Mouse (Mus musculus): ENCODE measurements around the gene Wdr43. TPM values are rescaled to one million over a fixed set of nuclear protein-coding genes. Genes with fewer than 3 reads are reported as not detected.
"Not testable (repeated sequence)": the region's sequence is repeated elsewhere in the genome, so short reads cannot be mapped to it uniquely, and the experiment has no call there.

The Wdr43 gene
- polyA plus RNA-seq, 1 experiment from 2014 or later = 54.6 TPM

DNA sequence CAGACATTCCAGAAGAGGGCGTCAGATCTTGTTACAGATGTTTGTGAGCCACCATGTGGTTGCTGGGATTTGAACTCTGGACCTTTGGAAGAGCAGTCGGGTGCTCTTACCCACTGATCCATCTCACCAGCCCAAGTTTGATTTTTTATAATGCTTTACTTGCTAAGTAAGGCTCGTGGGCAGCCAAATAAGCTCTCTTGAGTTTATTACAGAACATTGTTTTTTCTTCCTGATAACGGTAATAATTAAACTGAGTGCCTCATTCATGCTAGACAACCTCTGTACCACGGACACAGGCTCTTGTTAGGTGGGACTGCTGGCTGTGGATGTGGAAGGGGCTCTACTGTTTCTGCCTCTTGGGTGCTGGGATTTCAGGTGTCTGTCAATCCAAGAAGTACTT, 23.4 kb downstream of the Wdr43 start:
- H3K27ac ChIP-seq; H3K27me3 ChIP-seq; H3K4me1 ChIP-seq; ATAC-seq; H3K4me2 ChIP-seq; H3K9ac ChIP-seq; H3K9me3 ChIP-seq (replicated peaks); H3K4me3 ChIP-seq: not testable (repeated sequence)
- peaks cover 89% of the 10 kb centered on the region for H3K36me3 ChIP-seq (ENCODE audit: poor library complexity, severe bottlenecking)
- WGBS = 83% methylated on average over 5 of the region's 5 CpGs

DNA sequence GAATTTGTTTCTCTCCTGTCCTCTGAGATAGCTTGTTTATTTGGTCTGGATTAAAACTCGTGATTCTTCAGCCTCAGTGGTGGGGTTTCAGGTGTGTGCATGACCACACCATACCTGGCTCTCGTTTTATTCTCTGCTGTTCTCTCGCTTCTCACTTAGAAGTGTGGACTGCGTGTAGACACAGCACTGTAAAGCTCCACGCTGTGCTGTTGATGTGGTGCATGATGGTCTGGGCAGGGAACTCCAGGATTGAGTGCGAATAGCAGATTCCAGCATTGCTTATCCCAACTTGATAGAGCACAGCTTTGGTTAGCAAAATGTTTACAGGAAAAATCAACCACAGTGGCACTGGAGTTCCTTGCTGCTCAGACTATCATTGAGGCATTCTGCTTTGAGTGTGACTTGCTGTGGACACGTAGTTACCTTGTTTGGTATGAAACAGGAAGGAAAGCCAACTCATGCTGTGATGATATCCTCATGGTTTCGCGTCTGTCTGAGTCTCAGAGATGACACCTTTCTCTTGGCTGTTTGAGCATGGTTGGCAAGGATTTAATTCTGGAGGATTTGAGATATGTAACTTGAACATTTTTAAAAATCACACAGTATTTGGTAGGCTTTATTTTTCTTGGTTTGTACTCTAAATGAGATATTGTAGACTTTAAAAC, 24.9 kb downstream of the Wdr43 start:
- H3K4me3 ChIP-seq = no peak overlapping the region
- no peaks in the 10 kb centered on the region for H3K9me3 ChIP-seq (replicated peaks)
- H3K4me2 ChIP-seq = no peak overlapping the region
- H3K4me1 ChIP-seq = no peaks in the 10 kb centered on the region
- no peak overlapping the region for H3K9ac ChIP-seq
- H3K27me3 ChIP-seq = no peaks in the 10 kb centered on the region
- ATAC-seq = no peak
- 90% methylated on average over 9 of the region's 9 CpGs for WGBS
- H3K36me3 ChIP-seq (ENCODE audit: poor library complexity, severe bottlenecking) = peaks cover 87% of the 10 kb centered on the region
- H3K27ac ChIP-seq = no peak overlapping the region

DNA sequence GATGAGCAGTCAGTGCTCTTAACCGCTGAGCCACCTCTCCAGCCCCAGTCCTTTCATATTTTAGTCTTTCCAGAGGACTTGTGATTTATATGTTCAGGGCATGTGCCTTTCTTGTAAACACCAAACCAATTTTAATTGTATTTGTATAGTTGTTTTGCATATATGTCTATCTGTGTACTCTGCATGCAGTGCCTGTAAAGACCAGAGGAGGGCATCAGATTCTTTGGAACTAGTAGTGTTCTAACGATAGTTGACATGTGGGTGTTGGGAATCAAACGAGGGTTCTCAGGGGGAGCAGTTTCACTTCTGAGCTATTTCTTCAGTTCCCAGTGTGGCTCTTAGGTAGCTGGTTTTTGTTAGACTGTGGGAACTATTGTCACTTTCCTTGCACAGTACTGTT, 26.5 kb downstream of the Wdr43 start:
- Histone ChIP-seq H3K9me3 (replicated peaks) (no peaks in the 10 kb centered on the region), H3K36me3 (ENCODE audit: poor library complexity, severe bottlenecking) (peaks cover 83% of the 10 kb centered on the region), H3K9ac (no peak overlapping the region), H3K27me3 (no peaks in the 10 kb centered on the region), H3K4me2 (no peak overlapping the region), H3K27ac (no peak overlapping the region), H3K4me1 (no peaks in the 10 kb centered on the region), H3K4me3 (no peak overlapping the region)
- ATAC-seq = no peak
- WGBS = 95% methylated on average over 3 of the region's 3 CpGs

DNA sequence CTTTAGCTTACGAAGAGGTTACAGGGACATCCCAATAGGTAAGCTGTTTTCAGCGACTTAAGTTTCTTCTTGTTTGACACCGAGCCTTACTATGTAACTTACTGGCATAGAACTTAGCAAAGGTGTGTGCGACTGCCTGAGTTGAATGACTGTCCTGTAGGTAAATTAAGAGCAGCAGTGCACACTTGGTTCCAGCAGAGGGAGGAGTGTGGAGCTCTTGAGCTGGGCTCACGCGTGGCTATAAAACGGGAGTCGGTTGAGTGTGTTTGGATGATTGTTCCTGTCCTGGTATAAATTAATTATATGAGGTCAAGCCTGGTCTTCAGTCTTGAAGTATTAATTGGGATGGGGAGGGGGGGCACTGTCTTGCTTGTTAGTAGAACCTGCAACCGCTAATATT, 34.3 kb downstream of the Wdr43 start:
- 94% methylated on average over 9 of the region's 9 CpGs for WGBS
- ATAC-seq = no peak
- H3K9me3 ChIP-seq (replicated peaks) = no peaks in the 10 kb centered on the region
- peaks cover 71% of the 10 kb centered on the region for H3K36me3 ChIP-seq (ENCODE audit: poor library complexity, severe bottlenecking)
- no peak overlapping the region for H3K9ac ChIP-seq
- H3K4me2 ChIP-seq = no peak overlapping the region
- no peak overlapping the region for H3K4me3 ChIP-seq
- H3K4me1 ChIP-seq = no peaks in the 10 kb centered on the region
- H3K27me3 ChIP-seq = no peaks in the 10 kb centered on the region
- H3K27ac ChIP-seq = no peak overlapping the region

DNA sequence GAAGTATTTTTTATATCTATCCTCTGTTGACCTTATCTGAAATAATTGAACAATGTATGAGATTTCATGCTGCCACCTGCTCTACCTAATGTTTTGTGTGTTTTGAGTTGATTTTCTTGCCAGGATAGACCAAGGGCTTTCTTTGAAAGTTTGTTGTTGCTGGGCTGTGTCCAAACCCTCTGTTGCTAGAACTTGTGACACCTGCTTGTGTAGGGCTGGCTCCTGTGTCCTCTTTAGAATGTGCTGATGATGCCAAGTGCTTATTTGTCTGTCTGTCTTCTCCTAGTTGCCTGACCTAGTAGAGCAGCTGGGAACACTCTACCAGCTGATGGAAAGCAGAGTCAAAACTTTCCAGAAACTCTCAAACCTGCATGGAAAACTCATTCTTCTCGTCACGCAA, 36.8 kb downstream of the Wdr43 start:
- Histone ChIP-seq H3K9me3 (replicated peaks) (no peaks in the 10 kb centered on the region), H3K4me2 (no peak overlapping the region), H3K9ac (no peak overlapping the region), H3K4me1 (no peaks in the 10 kb centered on the region), H3K36me3 (ENCODE audit: poor library complexity, severe bottlenecking) (peaks cover 68% of the 10 kb centered on the region), H3K4me3 (no peak overlapping the region), H3K27ac (no peak overlapping the region), H3K27me3 (no peaks in the 10 kb centered on the region)
- ATAC-seq = no peak
- WGBS = 88% methylated on average over 2 of the region's 2 CpGs

DNA sequence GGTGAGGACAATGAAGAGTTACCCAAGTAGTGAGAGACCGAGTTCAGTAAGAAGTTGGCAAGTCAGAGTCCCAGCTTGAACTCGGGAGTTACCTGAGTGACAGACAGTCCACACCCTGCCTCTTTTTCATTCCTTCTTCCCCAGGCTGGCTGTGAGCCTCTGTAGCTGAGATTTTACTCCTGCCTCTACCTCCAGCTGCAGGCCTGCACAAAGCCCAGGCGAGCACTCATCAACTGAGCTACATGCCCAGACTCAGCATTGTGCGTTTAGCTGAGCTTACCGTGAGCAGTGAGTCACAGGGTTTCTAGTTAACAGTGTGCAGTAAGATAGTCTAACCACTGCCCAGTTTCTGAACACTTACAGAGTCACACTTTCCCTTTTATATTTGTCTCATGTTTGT, 37.2 kb downstream of the Wdr43 start:
- H3K4me1 ChIP-seq = no peaks in the 10 kb centered on the region
- H3K27me3 ChIP-seq = no peaks in the 10 kb centered on the region
- H3K9ac ChIP-seq = no peak overlapping the region
- H3K36me3 ChIP-seq (ENCODE audit: poor library complexity, severe bottlenecking) = peaks cover 71% of the 10 kb centered on the region
- no peak for ATAC-seq
- WGBS = 90% methylated on average over 5 of the region's 5 CpGs
- no peaks in the 10 kb centered on the region for H3K9me3 ChIP-seq (replicated peaks)
- no peak overlapping the region for H3K4me3 ChIP-seq
- no peak overlapping the region for H3K4me2 ChIP-seq
- H3K27ac ChIP-seq = no peak overlapping the region

DNA sequence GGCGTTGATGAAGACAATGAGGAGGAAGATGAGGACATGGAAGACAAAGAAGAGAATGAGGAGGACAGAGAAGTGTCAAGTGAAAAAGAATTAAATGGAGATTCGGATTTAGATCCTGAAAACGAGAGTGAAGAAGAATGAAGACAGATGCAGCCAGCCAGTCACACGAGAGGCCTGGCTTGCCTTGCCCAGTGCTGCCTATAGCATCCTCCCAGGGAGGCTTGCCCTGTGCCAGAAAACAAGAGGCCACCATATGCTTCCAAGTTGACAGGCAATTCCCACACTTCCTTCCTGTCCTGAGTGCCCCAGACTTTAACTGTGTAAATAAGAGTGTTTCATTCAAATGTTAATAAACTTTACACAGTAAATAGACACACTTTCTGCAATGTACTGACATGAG, 41.8 kb downstream of the Wdr43 start:
- H3K4me1 ChIP-seq = no peaks in the 10 kb centered on the region

DNA sequence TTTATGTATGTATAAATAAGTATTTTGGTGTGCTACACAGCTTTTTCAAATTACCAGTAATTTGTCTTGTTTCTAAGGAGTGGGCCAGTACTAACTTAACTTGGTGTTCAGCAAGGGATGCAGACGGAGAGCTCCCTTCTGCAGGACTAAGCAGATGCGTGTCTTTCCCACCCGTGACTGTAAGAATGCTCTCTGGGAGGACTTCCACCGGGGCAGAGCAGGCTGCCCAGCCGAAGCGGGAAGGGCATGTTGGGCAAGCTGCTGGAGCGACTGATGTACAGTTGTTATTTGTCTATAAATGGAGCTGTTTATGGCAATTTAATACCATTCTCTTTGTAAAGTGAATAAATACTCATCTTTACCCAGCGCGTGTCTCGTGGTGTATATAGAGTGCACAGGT, 43.0 kb downstream of the Wdr43 start:
- Histone ChIP-seq H3K9ac (no peak overlapping the region), H3K4me3 (no peak overlapping the region), H3K4me1 (no peaks in the 10 kb centered on the region), H3K36me3 (ENCODE audit: poor library complexity, severe bottlenecking) (peaks cover 33% of the 10 kb centered on the region), H3K4me2 (no peak overlapping the region), H3K27me3 (no peaks in the 10 kb centered on the region), H3K9me3 (replicated peaks) (no peaks in the 10 kb centered on the region), H3K27ac (no peak overlapping the region)
- 94% methylated on average over 10 of the region's 10 CpGs for WGBS
- no peak for ATAC-seq

More for the DNA sequence above, 41.8 kb downstream of the Wdr43 start:
- H3K27me3 ChIP-seq = no peaks in the 10 kb centered on the region
- H3K9me3 ChIP-seq (replicated peaks) = no peaks in the 10 kb centered on the region
- H3K27ac ChIP-seq = no peak overlapping the region
- no peak overlapping the region for H3K4me2 ChIP-seq
- H3K36me3 ChIP-seq (ENCODE audit: poor library complexity, severe bottlenecking) = peaks cover 42% of the 10 kb centered on the region
- ATAC-seq = no peak
- 80% methylated on average over 4 of the region's 4 CpGs for WGBS
- no peak overlapping the region for H3K4me3 ChIP-seq
- no peak overlapping the region for H3K9ac ChIP-seq

DNA sequence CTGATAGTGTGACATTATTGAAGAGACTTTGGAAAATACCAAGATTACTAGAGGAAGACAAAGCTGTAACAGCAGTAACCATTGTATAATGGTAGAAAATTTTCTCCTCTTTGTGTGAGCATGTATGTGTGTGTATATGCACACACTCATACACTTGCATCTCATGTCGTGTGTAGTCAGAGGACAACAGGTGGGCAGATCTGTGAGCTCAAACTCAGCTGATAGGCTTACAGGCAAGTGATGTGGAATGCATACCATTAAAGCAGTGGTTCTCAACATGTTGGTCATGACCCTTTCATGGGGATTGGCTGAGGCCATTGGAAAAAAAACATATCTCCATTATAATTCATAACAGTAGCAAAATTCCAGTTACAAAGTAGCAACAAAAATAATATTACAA, 44.7 kb downstream of the Wdr43 start:
- Histone ChIP-seq H3K9ac (no peak overlapping the region), H3K27me3 (no peaks in the 10 kb centered on the region)

DNA sequence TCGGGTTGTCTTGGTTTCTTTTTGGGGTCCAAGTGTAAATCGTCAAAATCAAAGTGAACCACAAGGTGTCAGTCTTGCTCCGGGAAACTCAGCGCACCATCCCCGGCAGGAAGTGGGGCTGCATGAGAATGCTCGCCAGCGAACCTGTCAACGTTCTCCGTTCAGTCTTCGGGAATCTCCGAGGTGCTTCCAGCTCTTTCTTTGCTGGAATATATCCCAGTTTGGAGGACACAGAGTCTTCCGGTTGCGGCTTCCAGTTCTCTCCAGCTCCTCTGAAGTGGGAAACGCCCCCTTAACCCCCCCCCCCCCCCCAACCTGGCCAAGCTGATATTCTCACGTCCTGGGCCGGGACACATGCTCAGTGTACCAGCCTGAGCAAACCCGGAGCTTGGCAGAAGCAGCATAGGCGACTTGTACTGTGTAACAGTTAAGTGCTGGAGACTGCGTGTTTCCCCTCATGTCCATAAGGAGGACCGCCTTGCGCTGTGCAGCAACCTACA, 47.1 kb downstream of the Wdr43 start:
- Histone ChIP-seq H3K4me3 (peak overlapping the region; percentile 33), H3K9me3 (replicated peaks) (no peaks in the 10 kb centered on the region), H3K36me3 (ENCODE audit: poor library complexity, severe bottlenecking) (peaks cover 8% of the 10 kb centered on the region), H3K4me1 (no peaks in the 10 kb centered on the region), H3K4me2 (peak overlapping the region; percentile 68), H3K27ac (no peak overlapping the region), H3K27me3 (no peaks in the 10 kb centered on the region), H3K9ac (0 out of 2 replicates have a peak overlapping the region, but pooled peaks have one; percentile 26)
- WGBS = 9% methylated on average over 21 of the region's 21 CpGs
- ATAC-seq = peak; percentile 92

More for the DNA sequence above, 44.7 kb downstream of the Wdr43 start:
- WGBS = 29% methylated on average over 1 of the region's 1 CpGs
- no peaks in the 10 kb centered on the region for H3K9me3 ChIP-seq (replicated peaks)
- H3K4me2 ChIP-seq = no peak overlapping the region
- H3K4me3 ChIP-seq = no peak overlapping the region
- H3K36me3 ChIP-seq (ENCODE audit: poor library complexity, severe bottlenecking) = peaks cover 25% of the 10 kb centered on the region
- H3K27ac ChIP-seq = no peak overlapping the region
- H3K4me1 ChIP-seq = no peaks in the 10 kb centered on the region
- no peak for ATAC-seq

DNA sequence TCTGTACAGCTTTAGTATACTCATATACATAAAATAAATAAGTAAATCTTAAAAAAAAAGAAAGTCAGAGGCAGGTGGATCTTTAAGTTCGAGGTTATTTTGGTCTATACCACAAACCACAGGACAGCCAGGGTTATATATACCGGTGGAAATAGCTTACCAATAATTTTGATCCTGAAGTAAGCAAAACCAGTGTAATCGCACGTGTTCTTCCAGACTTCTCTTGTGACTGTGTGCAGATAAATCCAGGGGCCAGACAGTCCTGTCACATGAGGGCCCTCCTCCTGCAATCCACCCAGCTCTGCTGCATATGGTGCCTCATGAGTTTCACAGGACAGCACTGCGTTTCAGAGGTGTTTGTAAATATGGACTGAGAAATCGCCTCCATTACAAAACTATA, 47.8 kb downstream of the Wdr43 start:
- Histone ChIP-seq H3K9me3 (replicated peaks) (no peaks in the 10 kb centered on the region; the same call in 1 of the 2 replicates), H3K27ac (no peak overlapping the region), H3K9ac (no peak overlapping the region), H3K4me2 (no peak overlapping the region), H3K27me3 (no peaks in the 10 kb centered on the region), H3K4me3 (no peak overlapping the region), H3K4me1 (no peaks in the 10 kb centered on the region), H3K36me3 (ENCODE audit: poor library complexity, severe bottlenecking) (peaks cover 6% of the 10 kb centered on the region)
- ATAC-seq = no peak
- 86% methylated on average over 6 of the region's 6 CpGs for WGBS

DNA sequence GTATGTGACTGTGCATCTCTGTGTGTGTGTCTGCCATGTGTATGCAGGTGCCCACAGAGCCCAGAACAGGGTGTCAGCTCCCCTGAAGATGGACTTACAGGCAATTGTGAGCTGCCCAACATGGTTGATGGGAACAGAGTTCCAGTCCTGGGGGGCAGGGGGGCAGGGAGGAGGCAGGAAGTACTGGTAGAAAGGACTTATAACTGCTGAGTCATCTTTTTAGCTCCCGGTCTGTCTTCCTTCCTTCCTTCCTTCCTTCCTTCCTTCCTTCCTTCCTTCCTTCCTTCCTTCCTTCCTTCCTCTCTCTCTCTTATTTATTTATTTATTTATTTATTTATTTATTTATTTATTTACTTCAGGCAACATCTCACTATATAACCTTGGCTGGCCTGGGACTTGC, 48.5 kb downstream of the Wdr43 start:
- Histone ChIP-seq H3K36me3 (ENCODE audit: poor library complexity, severe bottlenecking) (no peaks in the 10 kb centered on the region), H3K27ac (no peak overlapping the region), H3K27me3 (no peaks in the 10 kb centered on the region), H3K4me2 (no peak overlapping the region), H3K4me1 (no peaks in the 10 kb centered on the region), H3K9ac (no peak overlapping the region), H3K4me3 (no peak overlapping the region), H3K9me3 (replicated peaks) (no peaks in the 10 kb centered on the region; the same call in 1 of the 2 replicates)
- ATAC-seq = no peak
- WGBS = 75% methylated on average over 1 of the region's 1 CpGs

DNA sequence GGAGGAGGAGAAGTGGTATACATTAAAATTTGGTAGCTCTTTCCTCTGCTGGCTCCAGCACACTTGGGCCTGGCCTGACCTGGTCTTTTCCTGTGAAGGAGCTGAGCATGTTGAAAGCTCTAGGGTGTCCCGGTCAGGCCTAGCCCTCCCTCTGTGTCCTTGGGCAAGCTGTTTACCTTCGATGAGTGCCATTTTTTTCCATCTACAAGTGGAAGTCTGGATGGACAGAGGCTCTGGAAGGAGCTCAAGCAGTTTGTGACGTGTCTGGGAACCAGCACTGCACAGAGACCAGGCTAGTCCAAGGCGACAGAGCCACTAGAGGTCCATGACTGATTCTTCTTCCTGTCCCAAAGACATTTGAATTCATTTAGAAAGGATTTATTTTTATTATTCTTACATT, 49.5 kb downstream of the Wdr43 start:
- ATAC-seq = no peak
- Histone ChIP-seq H3K27me3 (no peaks in the 10 kb centered on the region), H3K4me1 (no peaks in the 10 kb centered on the region), H3K4me2 (no peak overlapping the region), H3K27ac (no peak overlapping the region), H3K9ac (no peak overlapping the region), H3K4me3 (no peak overlapping the region), H3K9me3 (replicated peaks) (no peaks in the 10 kb centered on the region; the same call in 1 of the 2 replicates), H3K36me3 (ENCODE audit: poor library complexity, severe bottlenecking) (no peaks in the 10 kb centered on the region)
- WGBS = 84% methylated on average over 4 of the region's 4 CpGs

Data from forebrain, embryonic 13.5 days (tissue).